Mouse (Mus musculus): ENCODE data around the gene Rbx1. TPM values are rescaled to one million over a fixed set of nuclear protein-coding genes. Genes with fewer than 3 reads are reported as not detected.
"Not testable (repeated sequence)": the region's sequence is repeated elsewhere in the genome, so short reads cannot be mapped to it uniquely, and the experiment has no call there.

Gene Rbx1
- total RNA-seq (2021), result 100 to 1,000 TPM in 1 of 2 experiments, 10 to 100 TPM in 1; 97.2 to 104 TPM
- long read RNA-seq, experiment 1, transcript Rbx1-201 (5 exons, 1,675 nt), result major isoform, 384 of 441 reads
- long read RNA-seq, experiment 1, transcript Rbx1-204 (5 exons, 651 nt), result minor isoform, 7 of 441 reads
- long read RNA-seq, experiment 1, transcript Rbx1-203 (2 exons, 794 nt), result minor isoform, 38 of 441 reads
- long read RNA-seq, experiment 1, partial matches to known transcripts, result 3 of 441 reads
- long read RNA-seq, experiment 1, other reads (novel, unspliced or antisense), result 9 of 441 reads
- long read RNA-seq, experiment 2, transcript Rbx1-204 (5 exons, 651 nt), result minor isoform, 6 of 298 reads
- long read RNA-seq, experiment 2, transcript Rbx1-203 (2 exons, 794 nt), result minor isoform, 24 of 298 reads
- long read RNA-seq, experiment 2, transcript Rbx1-201 (5 exons, 1,675 nt), result major isoform, 265 of 298 reads
- long read RNA-seq, experiment 2, partial matches to known transcripts, result 0 of 298 reads
- long read RNA-seq, experiment 2, other reads (novel, unspliced or antisense), result 3 of 298 reads

GRCm38 (mm10) chr15:81465901-81466737 is at the start of gene Rbx1:
TSS of gene Rbx1 (plus strand) at chr15:81466296.
- DNase-seq, result peak; percentile 99

GRCm38 (mm10) chr15:81416763-81417310 is 49.3 kb upstream of the Rbx1 start:
- peak; percentile 63 for DNase-seq

- DNase-seq, result no peak
These were observed 48.0 kb upstream of the Rbx1 start for GRCm38 (mm10) chr15:81418065-81418464.

- DNase-seq, result no peak
These were observed 44.6 kb upstream of the Rbx1 start for GRCm38 (mm10) chr15:81421454-81421853.

GRCm38 (mm10) chr15:81422156-81422681 is 43.9 kb upstream of the Rbx1 start:
- no peak for DNase-seq

- no peak for DNase-seq
These were observed 40.8 kb upstream of the Rbx1 start for GRCm38 (mm10) chr15:81425311-81425710.

GRCm38 (mm10) chr15:81427947-81428346 is 38.1 kb upstream of the Rbx1 start:
- no peak for DNase-seq

GRCm38 (mm10) chr15:81431195-81431594 is 34.9 kb upstream of the Rbx1 start:
- no peak for DNase-seq

- no peak for DNase-seq
These were observed 27.8 kb upstream of the Rbx1 start for GRCm38 (mm10) chr15:81438345-81438744.

- DNase-seq, result no peak
These were observed 26.9 kb upstream of the Rbx1 start for GRCm38 (mm10) chr15:81439236-81439635.

GRCm38 (mm10) chr15:81448463-81448862 is 17.6 kb upstream of the Rbx1 start:
- DNase-seq, result no peak

GRCm38 (mm10) chr15:81461523-81461922 is 4.6 kb upstream of the Rbx1 start:
- no peak for DNase-seq

GRCm38 (mm10) chr15:81465016-81465660 is 958 bp upstream of the Rbx1 start:
- DNase-seq, result no peak

GRCm38 (mm10) chr15:81466738-81467113 is 630 bp downstream of the Rbx1 start:
- DNase-seq, result no peak

- no peak for DNase-seq
These were observed 4.6 kb downstream of the Rbx1 start for GRCm38 (mm10) chr15:81470735-81471134.

- no peak for DNase-seq
These were observed 6.2 kb downstream of the Rbx1 start for GRCm38 (mm10) chr15:81472256-81472655.

- DNase-seq, result no peak
These were observed 9.6 kb downstream of the Rbx1 start for GRCm38 (mm10) chr15:81475654-81476053.

GRCm38 (mm10) chr15:81476597-81476996 is 10.5 kb downstream of the Rbx1 start:
- no peak for DNase-seq

- DNase-seq, result no peak
These were observed 13.5 kb downstream of the Rbx1 start for GRCm38 (mm10) chr15:81479446-81480213.

- not testable (repeated sequence) for DNase-seq
These were observed 14.2 kb downstream of the Rbx1 start for GRCm38 (mm10) chr15:81480284-81480683.

- peak; percentile 22 for DNase-seq
These were observed 14.9 kb downstream of the Rbx1 start for GRCm38 (mm10) chr15:81480977-81481379.

Measured in gastrocnemius, postnatal 25 days (tissue).